Mouse (Mus musculus): ENCODE results near the gene Cd200r1. TPM values are rescaled to one million over a fixed set of nuclear protein-coding genes. Genes with fewer than 3 reads are reported as not detected.

Cd200r1 gene
- polyA plus RNA-seq (2012; rRNA removed): 1.9 and 2.7 TPM in 2 replicates

GRCm38 (mm10) chr16:44765555-44766319 lies at the start of gene Cd200r1:
TSS of gene Cd200r1 (plus strand) at chr16:44765736.
- Histone ChIP-seq H3K4me1 (ENCODE audit: control insufficient read depth, insufficient read depth, low read length) (no peaks in the 10 kb centered on the region), H3K4me3 (replicated peaks; ENCODE audit: extremely low read depth, low read depth, low read length) (peak within 1 kb of the TSS; percentile 39)
- DNase-seq: no peak
- 62% methylated on average over 22 of the region's 22 CpGs for WGBS
- TF ChIP-seq POLR2A (IDR thresholded peaks at IDR 0.05; ENCODE audit: borderline replicate concordance, extremely low read depth, low read depth, low read length): no peak

DNA sequence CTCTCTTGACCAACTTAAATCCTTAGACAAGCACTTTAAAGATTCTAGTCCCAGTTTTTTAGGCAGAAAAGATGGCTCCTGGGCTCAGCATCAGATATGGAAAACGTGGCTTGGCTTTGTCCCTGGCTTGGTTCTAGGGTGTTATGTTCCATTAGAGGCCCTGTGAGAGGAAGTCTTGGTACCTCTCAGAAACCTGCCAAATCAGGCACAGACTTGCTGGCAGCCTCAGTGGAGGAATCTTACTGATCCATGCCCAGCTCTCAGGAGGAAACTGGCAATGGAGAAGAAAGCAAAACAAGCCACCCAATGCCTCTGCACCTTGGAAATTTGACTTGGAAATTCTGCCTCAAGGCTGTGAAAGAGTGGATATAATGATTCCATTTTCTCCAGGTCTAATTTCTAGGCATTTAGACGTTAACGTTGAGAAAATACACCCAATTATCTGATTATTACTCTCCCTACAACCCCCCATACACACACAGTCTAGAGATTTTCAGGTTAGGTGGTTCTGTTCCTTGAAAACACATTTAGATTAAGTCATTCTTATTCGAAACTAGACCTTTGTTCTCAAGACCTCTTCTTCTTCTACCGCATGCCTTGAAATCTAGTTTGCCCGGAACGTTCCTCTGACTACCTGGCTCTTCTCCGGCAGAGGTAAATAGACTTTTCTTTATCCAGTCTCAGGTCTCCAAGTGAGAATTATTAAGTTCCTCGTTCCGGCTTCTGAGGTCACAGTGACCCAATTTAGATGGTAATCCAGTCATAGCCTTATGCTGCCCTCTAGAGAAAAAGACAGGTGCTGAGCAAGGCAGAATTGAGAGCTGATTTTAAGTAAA lies 49.0 kb upstream of the Cd200r1 start:
- TF ChIP-seq CTCF (IDR thresholded peaks at IDR 0.05; ENCODE audit: insufficient read depth, low read length) (no peak), POLR2A (IDR thresholded peaks at IDR 0.05; ENCODE audit: borderline replicate concordance, extremely low read depth, low read depth, low read length) (no peak)
- Histone ChIP-seq H3K4me3 (replicated peaks; ENCODE audit: extremely low read depth, low read depth, low read length) (no peak overlapping the region), H3K4me1 (ENCODE audit: control insufficient read depth, insufficient read depth, low read length) (no peaks in the 10 kb centered on the region)
- no peak for DNase-seq
- 39% methylated on average over 10 of the region's 10 CpGs for WGBS

DNA sequence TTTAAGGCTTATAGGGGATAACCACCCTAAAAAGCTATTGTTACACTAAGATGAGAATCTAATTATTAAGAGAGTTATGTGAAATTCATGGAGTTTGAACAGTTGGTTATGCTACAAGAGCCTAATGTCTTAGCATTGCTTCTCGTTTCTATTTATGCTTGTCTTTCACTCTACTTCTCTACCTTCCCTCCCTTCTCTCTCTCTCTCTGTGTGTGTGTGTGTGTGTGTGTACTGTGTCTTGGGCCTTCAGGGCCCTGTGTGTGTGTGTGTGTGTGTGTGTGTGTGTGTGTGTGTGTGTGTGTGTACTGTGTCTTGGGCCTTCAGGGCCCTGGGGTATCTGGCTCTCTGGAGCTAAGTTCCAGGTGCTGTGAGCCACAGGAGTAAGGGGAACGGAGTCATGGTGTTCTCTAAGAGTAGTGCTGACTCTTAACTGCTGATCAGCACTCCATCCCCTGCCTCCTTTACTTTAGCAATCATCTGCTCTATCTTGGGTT lies 48.3 kb upstream of the Cd200r1 start:
- Histone ChIP-seq H3K4me1 (ENCODE audit: control insufficient read depth, insufficient read depth, low read length) (no peaks in the 10 kb centered on the region), H3K4me3 (replicated peaks; ENCODE audit: extremely low read depth, low read depth, low read length) (no peak overlapping the region)
- TF ChIP-seq CTCF (IDR thresholded peaks at IDR 0.05; ENCODE audit: insufficient read depth, low read length) (no peak), POLR2A (IDR thresholded peaks at IDR 0.05; ENCODE audit: borderline replicate concordance, extremely low read depth, low read depth, low read length) (no peak)
- WGBS: 80% methylated on average over 2 of the region's 2 CpGs
- DNase-seq: no peak

DNA sequence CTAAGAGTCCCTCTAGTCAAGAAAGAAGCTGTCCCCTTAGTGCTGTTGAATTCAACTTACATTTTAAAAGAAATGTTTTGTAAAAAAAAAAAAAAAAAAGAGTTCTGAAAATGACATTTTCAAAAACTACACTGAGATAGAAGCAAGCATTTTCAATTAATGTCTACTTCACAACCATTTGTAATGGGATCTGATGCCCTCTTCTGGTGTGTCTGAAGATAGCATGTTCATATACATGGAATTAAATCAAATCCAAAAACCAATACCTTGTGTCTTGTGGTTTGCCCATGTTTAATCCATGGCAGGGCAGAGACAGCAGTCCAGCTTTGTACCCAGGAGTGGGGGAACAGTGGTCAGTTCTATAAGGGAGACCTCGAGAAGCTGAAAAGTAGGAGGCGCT lies 47.7 kb upstream of the Cd200r1 start:
- no peaks in the 10 kb centered on the region for H3K4me1 ChIP-seq (ENCODE audit: control insufficient read depth, insufficient read depth, low read length)
- H3K4me3 ChIP-seq (replicated peaks; ENCODE audit: extremely low read depth, low read depth, low read length): no peak overlapping the region
- 83% methylated on average over 2 of the region's 2 CpGs for WGBS
- DNase-seq: no peak
- TF ChIP-seq POLR2A (IDR thresholded peaks at IDR 0.05; ENCODE audit: borderline replicate concordance, extremely low read depth, low read depth, low read length): no peak
- TF ChIP-seq CTCF (IDR thresholded peaks at IDR 0.05; ENCODE audit: insufficient read depth, low read length): 0 out of 2 replicates have a peak, but pooled peaks have one; percentile 2

GRCm38 (mm10) chr16:44719349-44719748 lies 46.2 kb upstream of the Cd200r1 start:
- H3K4me1 ChIP-seq (ENCODE audit: control insufficient read depth, insufficient read depth, low read length): peaks cover 4% of the 10 kb centered on the region
- no peak for DNase-seq
- H3K4me3 ChIP-seq (replicated peaks; ENCODE audit: extremely low read depth, low read depth, low read length): no peak overlapping the region
- 47% methylated on average over 7 of the region's 7 CpGs for WGBS
- no peak for TF ChIP-seq POLR2A (IDR thresholded peaks at IDR 0.05; ENCODE audit: borderline replicate concordance, extremely low read depth, low read depth, low read length)
- TF ChIP-seq CTCF (IDR thresholded peaks at IDR 0.05; ENCODE audit: insufficient read depth, low read length): no peak

DNA sequence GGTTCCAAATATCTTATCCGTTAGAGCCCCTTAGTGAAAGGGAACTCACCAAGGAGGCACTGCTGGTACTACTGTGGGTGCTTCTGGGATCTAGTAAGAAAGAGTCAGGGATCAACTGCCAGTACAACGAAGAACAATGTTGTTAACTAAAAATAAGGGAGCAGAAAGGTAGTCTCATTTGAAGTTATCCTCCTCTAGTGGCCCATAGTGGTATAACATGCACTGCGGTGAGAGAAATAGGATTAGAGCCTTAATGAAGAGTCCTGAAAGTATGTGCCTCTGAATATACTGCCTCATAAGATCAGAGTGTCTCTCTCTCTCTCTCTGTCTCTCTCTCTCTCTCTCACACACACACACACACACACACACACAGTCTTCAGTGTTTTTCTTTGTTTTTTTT lies 45.0 kb upstream of the Cd200r1 start:
- H3K4me1 ChIP-seq (ENCODE audit: control insufficient read depth, insufficient read depth, low read length): peaks cover 7% of the 10 kb centered on the region
- 78% methylated on average over 3 of the region's 3 CpGs for WGBS
- no peak for DNase-seq
- no peak overlapping the region for H3K4me3 ChIP-seq (replicated peaks; ENCODE audit: extremely low read depth, low read depth, low read length)
- 0 out of 2 replicates have a peak, but pooled peaks have one; percentile 4 for TF ChIP-seq CTCF (IDR thresholded peaks at IDR 0.05; ENCODE audit: insufficient read depth, low read length)
- no peak for TF ChIP-seq POLR2A (IDR thresholded peaks at IDR 0.05; ENCODE audit: borderline replicate concordance, extremely low read depth, low read depth, low read length)

DNA sequence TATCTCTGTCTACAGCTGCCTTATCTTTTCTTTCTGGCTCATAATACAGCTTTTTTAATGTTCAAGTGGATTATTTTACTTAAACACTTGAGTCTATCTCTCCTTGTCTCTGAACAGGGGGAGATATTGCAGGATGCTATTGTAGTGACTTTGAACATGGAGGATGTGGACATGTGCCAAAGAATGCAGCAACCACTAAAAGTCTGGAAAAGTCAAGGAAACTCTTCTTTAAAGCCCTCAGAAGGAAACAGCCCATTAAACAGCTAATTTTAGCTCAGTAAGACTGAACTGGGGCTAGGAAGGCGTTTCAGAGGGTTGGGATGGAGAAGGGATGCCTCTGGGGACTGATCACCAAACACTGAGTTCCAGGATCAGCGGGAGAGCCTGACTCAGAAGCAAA lies 42.9 kb upstream of the Cd200r1 start:
- Histone ChIP-seq H3K4me1 (ENCODE audit: control insufficient read depth, insufficient read depth, low read length) (peaks cover 9% of the 10 kb centered on the region), H3K4me3 (replicated peaks; ENCODE audit: extremely low read depth, low read depth, low read length) (no peak overlapping the region)
- DNase-seq: no peak
- 61% methylated on average over 2 of the region's 2 CpGs for WGBS
- no peak for TF ChIP-seq CTCF (IDR thresholded peaks at IDR 0.05; ENCODE audit: insufficient read depth, low read length)
- no peak for TF ChIP-seq POLR2A (IDR thresholded peaks at IDR 0.05; ENCODE audit: borderline replicate concordance, extremely low read depth, low read depth, low read length)

- under 1% methylated on average over 64 of the region's 64 CpGs for WGBS
- no peak for TF ChIP-seq CTCF (IDR thresholded peaks at IDR 0.05; ENCODE audit: insufficient read depth, low read length)
- peak; percentile 92; the same call in 1 of the 2 replicates for TF ChIP-seq POLR2A (IDR thresholded peaks at IDR 0.05; ENCODE audit: borderline replicate concordance, extremely low read depth, low read depth, low read length)
- DNase-seq: peak; percentile 99
- peak within 1 kb of the TSS; percentile 96 for H3K4me3 ChIP-seq (replicated peaks; ENCODE audit: extremely low read depth, low read depth, low read length)
- peaks cover 9% of the 10 kb centered on the region for H3K4me1 ChIP-seq (ENCODE audit: control insufficient read depth, insufficient read depth, low read length)
Observed at GRCm38 (mm10) chr16:44724083-44724787, 41.3 kb upstream of the Cd200r1 start, which contains the start of gene Nepro. TSS of gene Nepro (plus strand) at chr16:44724301.

GRCm38 (mm10) chr16:44724847-44725246 lies 40.7 kb upstream of the Cd200r1 start:
- under 1% methylated on average over 14 of the region's 14 CpGs for WGBS
- TF ChIP-seq POLR2A (IDR thresholded peaks at IDR 0.05; ENCODE audit: borderline replicate concordance, extremely low read depth, low read depth, low read length): no peak
- no peak for TF ChIP-seq CTCF (IDR thresholded peaks at IDR 0.05; ENCODE audit: insufficient read depth, low read length)
- DNase-seq: no peak
- Histone ChIP-seq H3K4me1 (ENCODE audit: control insufficient read depth, insufficient read depth, low read length) (peaks cover 9% of the 10 kb centered on the region), H3K4me3 (replicated peaks; ENCODE audit: extremely low read depth, low read depth, low read length) (peak overlapping the region; percentile 96)

All from lung, adult 2 months (tissue).